Mouse (Mus musculus) heart, postnatal 0 days (tissue): ENCODE measurements around the gene Zwilch.

Experiments
- CTCF ChIP-seq: IDR thresholded peaks from 2 replicates; pipeline ENCODE4 v1.5.1; 2016; ENCODE audit warnings: antibody characterized with exemption, control low read depth, low read depth
- EP300 ChIP-seq: IDR thresholded peaks from 2 replicates; pipeline ENCODE4 v1.6.1; 2016; ENCODE audit warnings: antibody characterized with exemption, low read depth

DNA sequence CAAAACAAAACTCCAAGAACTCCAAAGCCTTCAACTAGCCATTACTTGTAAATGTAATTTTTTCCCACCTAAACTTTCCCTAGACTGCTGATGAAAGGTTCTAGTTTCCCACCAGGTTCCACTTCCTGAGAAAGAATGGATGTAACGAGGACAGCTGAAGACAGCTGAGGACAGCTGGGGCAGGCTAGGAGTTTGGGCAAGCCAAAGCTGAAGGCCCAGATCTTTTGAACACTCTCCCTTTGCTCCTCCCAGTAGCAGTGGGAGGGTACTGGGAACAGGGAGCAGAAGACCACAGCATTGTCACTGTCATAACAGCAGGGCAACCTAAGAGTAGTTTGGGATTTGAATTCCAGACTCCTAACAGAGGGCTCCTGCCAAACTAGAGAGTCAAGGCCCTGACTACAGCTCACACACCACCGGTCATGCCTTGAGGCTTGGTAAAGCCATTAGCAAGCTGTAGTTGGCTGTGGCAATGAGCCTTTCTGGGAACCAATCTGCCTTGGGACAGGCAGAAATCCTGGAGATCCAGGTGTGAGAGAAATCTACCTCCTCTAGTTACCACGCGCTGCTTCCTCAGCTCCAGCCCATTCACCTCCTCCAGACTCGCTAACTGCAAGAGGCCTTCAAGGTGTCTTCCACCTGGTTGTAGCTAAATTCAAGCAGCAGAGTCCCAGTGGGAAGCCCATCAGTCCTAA is 25.3 kb upstream of the Zwilch start:
- no peak for TF ChIP-seq CTCF
- no peak for TF ChIP-seq EP300
